9 mouse cellular contexts compared by ENCODE assay signal in the genomic region with DNA sequence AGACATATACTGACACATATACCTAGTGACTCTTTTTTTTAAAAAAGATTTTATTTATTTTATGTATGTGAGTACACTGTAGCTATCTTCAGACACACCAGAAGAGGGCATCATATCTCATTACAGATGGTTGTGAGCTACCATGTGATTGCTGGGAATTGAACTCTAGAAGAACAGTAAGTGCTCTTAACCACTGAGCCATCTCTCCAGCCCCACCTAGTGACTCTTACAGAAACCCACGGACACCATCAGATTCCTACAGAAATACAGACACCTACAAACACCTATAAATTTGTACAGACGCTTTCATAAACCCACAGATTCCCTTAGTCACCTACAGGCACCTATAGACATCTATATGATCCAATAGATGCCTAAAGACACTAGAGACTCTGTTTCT. TPM values are rescaled to one million over a fixed set of nuclear protein-coding genes. Genes with fewer than 3 reads are reported as not detected.
A peak's percentile ranks its signal among the peaks of the same experiment; 100 is the strongest.
DNase-seq lines count a peak whose midpoint lies in the region; ATAC-seq and TF ChIP-seq lines count a peak whose summit lies in the region.
"Not testable (repeated sequence)": the region's sequence is repeated elsewhere in the genome, so short reads cannot be mapped to it uniquely, and the experiment has no call there.
"Had no signal": no experiment of that assay in that cellular context is flagged by ENCODE, and none has a peak within 500 bp of the region (broad histone marks: within the 10 kb centered on the region; RNA-seq: fewer than 3 reads in every experiment).

No protein-coding gene starts in this region.

- H3K79me2 ChIP-seq in CH12.LX (replicated peaks; ENCODE audit: control insufficient read depth, extremely low read depth, insufficient read depth, poor library complexity, severe bottlenecking) = not testable (repeated sequence)

- peaks cover 50% of the 10 kb centered on the region for H3K27me3 ChIP-seq in CH12.LX (replicated peaks)
- not testable (repeated sequence) for H3K27me3 ChIP-seq in intestine, postnatal 0 days (replicated peaks; ENCODE audit: control insufficient read depth, insufficient read depth, low read length); lung, postnatal 0 days (replicated peaks; ENCODE audit: insufficient read depth, low read length); splenic B cell, adult 2 months (ENCODE audit: control insufficient read depth, insufficient read depth, low read length, poor library complexity, severe bottlenecking)

- in situ Hi-C loops in CH12.LX (cut with MboI; ENCODE audit: low pct_ligation_motif_present, low pct_unique_long_range_greater_than_20kb, low sequenced_read_pairs) = not testable (repeated sequence)

- WGBS in intestine, postnatal 0 days = 25% methylated on average over 2 of the region's 2 CpGs
- 21% methylated on average over 2 of the region's 2 CpGs for WGBS in lung, postnatal 0 days

- not testable (repeated sequence) for TF ChIP-seq POLR2A in CH12.LX (IDR thresholded peaks at IDR 0.05; ENCODE audit: low read depth, low read length)

- TF ChIP-seq EP300 in CH12.LX (IDR thresholded peaks at IDR 0.05; ENCODE audit: low read length); lung, postnatal 0 days (IDR thresholded peaks at IDR 0.05): not testable (repeated sequence)

- H3K4me3 ChIP-seq in CH12.LX (replicated peaks in 1 of 3; ENCODE audit: low read depth in 2 of 3, low read length in 2 of 3, poor library complexity in 1 of 3); gastrocnemius, adult 2 months; intestine, postnatal 0 days (ENCODE audit: low read depth, low read length); layer of hippocampus, adult 2 months; lung, postnatal 0 days (ENCODE audit: low read depth, low read length): not testable (repeated sequence)

- dilution Hi-C loops in CH12.LX (cut with MboI; ENCODE audit: extremely low pct_ligation_motif_present, extremely low pct_unique_long_range_greater_than_20kb, low sequenced_read_pairs) = not testable (repeated sequence)

- H3K9me3 ChIP-seq in CH12.LX (replicated peaks; ENCODE audit: low read length); intestine, postnatal 0 days (ENCODE audit: control insufficient read depth); lung, postnatal 0 days (ENCODE audit: low read length): not testable (repeated sequence)

- not testable (repeated sequence) for H3K4me2 ChIP-seq in CH12.LX (ENCODE audit: insufficient read depth, low read depth, poor library complexity, severe bottlenecking); intestine, postnatal 0 days (replicated peaks; ENCODE audit: low read depth); lung, postnatal 0 days (replicated peaks; ENCODE audit: low read depth, low read length)

- H3K27ac ChIP-seq in CH12.LX (ENCODE audit: insufficient read depth, low read depth); gastrocnemius, adult 2 months; intestine, postnatal 0 days (ENCODE audit: low read depth, low read length); layer of hippocampus, adult 2 months; lung, postnatal 0 days (ENCODE audit: low read length): not testable (repeated sequence)

- H3K4me1 ChIP-seq in CH12.LX (ENCODE audit: control insufficient read depth in 1 of 2, insufficient read depth in 2 of 2); intestine, postnatal 0 days (replicated peaks; ENCODE audit: control insufficient read depth, insufficient read depth, low read length); lung, postnatal 0 days (ENCODE audit: insufficient read depth, low read depth, low read length): not testable (repeated sequence)

- intact Hi-C loops in gastrocnemius, adult 2 months (cut with DNase I) = not testable (repeated sequence)

- TF ChIP-seq RAD21 in CH12.LX (IDR thresholded peaks at IDR 0.05; ENCODE audit: low read depth, low read length) = peak; percentile 40

- not testable (repeated sequence) for ATAC-seq in intestine, postnatal 0 days; lung, postnatal 0 days

- H3K36me3 ChIP-seq in CH12.LX (replicated peaks in 1 of 2; ENCODE audit: control insufficient read depth in 1 of 2, insufficient read depth in 1 of 2, low read length in 1 of 2); intestine, postnatal 0 days (ENCODE audit: control insufficient read depth, insufficient read depth); lung, postnatal 0 days (ENCODE audit: insufficient read depth, low read length); splenic B cell, adult 2 months (ENCODE audit: control insufficient read depth, insufficient read depth, low read length, poor library complexity, severe bottlenecking): not testable (repeated sequence)

- DNase-seq in 416B (ENCODE audit: low read depth) = peak; percentile 59
- not testable (repeated sequence) for DNase-seq in CH12.LX (ENCODE audit: extremely low read depth); gastrocnemius, adult 2 months; layer of hippocampus, adult 2 months (ENCODE audit: low spot score in 2 of 2); lung, postnatal 0 days (ENCODE audit: low spot score)
- peak; percentile 29 for DNase-seq in splenic B cell, adult 2 months (ENCODE audit: low read depth, low spot score)

- TF ChIP-seq CTCF in CH12.LX (conservative IDR thresholded peaks at IDR 0.05 in 1 of 2, IDR thresholded peaks at IDR 0.05 in 1 of 2; ENCODE audit: low read depth in 2 of 2, low read length in 2 of 2) = peak in 1 of 2 experiments; percentile 54; a peak in 2 of 4 replicates
- TF ChIP-seq CTCF in gastrocnemius, adult 2 months (IDR thresholded peaks at IDR 0.05) = peak; percentile 32
- TF ChIP-seq CTCF in intestine, postnatal 0 days (IDR thresholded peaks at IDR 0.05; ENCODE audit: low read depth) = peak; percentile 44
- peak; percentile 58 for TF ChIP-seq CTCF in layer of hippocampus, adult 2 months (conservative IDR thresholded peaks at IDR 0.05)
- TF ChIP-seq CTCF in lung, postnatal 0 days (IDR thresholded peaks at IDR 0.05) = peak; percentile 37; the same call in 1 of the 2 replicates

- H3K9ac ChIP-seq in CH12.LX (ENCODE audit: insufficient read depth, low read depth); intestine, postnatal 0 days (ENCODE audit: low read depth, low read length); lung, postnatal 0 days (replicated peaks; ENCODE audit: low read depth): not testable (repeated sequence)

TF ChIP-seq in CH12.LX, 34 proteins besides CTCF, POLR2A, EP300 and RAD21:
- TF ChIP-seq SMC3 (IDR thresholded peaks at IDR 0.05; ENCODE audit: low read depth, low read length) = peak; percentile 22; the same call in 1 of the 2 replicates

RNA-seq across cellular contexts. Expression of a gene that starts 9.9 kb away (rescaled TPM):
- total RNA-seq in CH12.LX (2012; rRNA removed) (4.4 and 4.7 TPM in 2 replicates), CH12.LX (2014; rRNA removed) (0.07 and 0.34 TPM in 2 replicates)
- 3.8 and 4.0 TPM in 2 replicates for polyA plus RNA-seq in CH12.LX (2012; ENCODE audit: insufficient read length, low read depth)
- total RNA-seq in gastrocnemius, adult 2 months (2021) = 100 to 1,000 TPM; 207 to 215 TPM
- 29.2 and 35.1 TPM in 2 replicates for polyA plus RNA-seq in intestine, postnatal 0 days (2015; fragmentation: Nextera tagmentation; extraction: Ambion mirVana)
- total RNA-seq in layer of hippocampus, adult 2 months (2021) = 10 to 100 TPM; 60.0 to 60.1 TPM
- polyA plus RNA-seq in lung, postnatal 0 days (2015; fragmentation: Nextera tagmentation; extraction: Ambion mirVana) = 73.6 and 83.9 TPM in 2 replicates

RNA-seq across cellular contexts. Expression of a gene that starts 37.0 kb away (rescaled TPM):
- total RNA-seq in CH12.LX (2012; rRNA removed) (0.08 and 0.17 TPM in 2 replicates), CH12.LX (2014; rRNA removed) (not detected in 2 replicates)
- polyA plus RNA-seq in CH12.LX (2012; ENCODE audit: insufficient read length, low read depth) = 0.07 and 0.12 TPM in 2 replicates
- total RNA-seq in gastrocnemius, adult 2 months (2021) = under 1 TPM in 1 of 2 experiments, not detected in 1; 0.17 TPM
- 0.76 and 1.0 TPM in 2 replicates for polyA plus RNA-seq in intestine, postnatal 0 days (2015; fragmentation: Nextera tagmentation; extraction: Ambion mirVana)
- total RNA-seq in layer of hippocampus, adult 2 months (2021) = 100 to 1,000 TPM; 286 to 287 TPM
- polyA plus RNA-seq in lung, postnatal 0 days (2015; fragmentation: Nextera tagmentation; extraction: Ambion mirVana) = 0.08 and 0.11 TPM in 2 replicates

RNA-seq across cellular contexts. Expression of a gene that starts 50.7 kb away (rescaled TPM):
- total RNA-seq in CH12.LX (2012; rRNA removed) (99.5 and 104 TPM in 2 replicates), CH12.LX (2014; rRNA removed) (41.5 and 41.7 TPM in 2 replicates)
- 80.5 and 89.5 TPM in 2 replicates for polyA plus RNA-seq in CH12.LX (2012; ENCODE audit: insufficient read length, low read depth)
- total RNA-seq in gastrocnemius, adult 2 months (2021) = 10 to 100 TPM; 38.3 to 44.8 TPM
- 58.6 and 61.1 TPM in 2 replicates for polyA plus RNA-seq in intestine, postnatal 0 days (2015; fragmentation: Nextera tagmentation; extraction: Ambion mirVana)
- total RNA-seq in layer of hippocampus, adult 2 months (2021) = 10 to 100 TPM; 83.1 to 93.5 TPM
- polyA plus RNA-seq in lung, postnatal 0 days (2015; fragmentation: Nextera tagmentation; extraction: Ambion mirVana) = 40.7 and 46.7 TPM in 2 replicates

RNA-seq across cellular contexts. Expression of a gene that starts 52.7 kb away (rescaled TPM):
- total RNA-seq in CH12.LX (2012; rRNA removed) = 0.13 and 0.34 TPM in 2 replicates
- total RNA-seq in CH12.LX (2014; rRNA removed) = not detected in 2 replicates
- polyA plus RNA-seq in CH12.LX (2012; ENCODE audit: insufficient read length, low read depth) = 0.64 TPM in 1 of 2 replicates, not detected in the other
- total RNA-seq in gastrocnemius, adult 2 months (2021) = not detected
- polyA plus RNA-seq in intestine, postnatal 0 days (2015; fragmentation: Nextera tagmentation; extraction: Ambion mirVana) = 1,233 and 1,333 TPM in 2 replicates
- total RNA-seq in layer of hippocampus, adult 2 months (2021) = 1 to 10 TPM; 1.9 to 2.1 TPM
- 3.1 and 3.6 TPM in 2 replicates for polyA plus RNA-seq in lung, postnatal 0 days (2015; fragmentation: Nextera tagmentation; extraction: Ambion mirVana)
- total RNA-seq: gastrocnemius, adult 8-10 months had no signal

RNA-seq across cellular contexts. Expression of a gene that starts 54.4 kb away (rescaled TPM):
- total RNA-seq in CH12.LX (2012; rRNA removed) (0.25 and 0.30 TPM in 2 replicates), CH12.LX (2014; rRNA removed) (not detected in 2 replicates)
- 0.16 and 0.19 TPM in 2 replicates for polyA plus RNA-seq in CH12.LX (2012; ENCODE audit: insufficient read length, low read depth)
- total RNA-seq in gastrocnemius, adult 2 months (2021) = 1 to 10 TPM in 1 of 2 experiments, under 1 TPM in 1; 0.97 to 1.2 TPM
- 0.50 and 0.74 TPM in 2 replicates for polyA plus RNA-seq in intestine, postnatal 0 days (2015; fragmentation: Nextera tagmentation; extraction: Ambion mirVana)
- total RNA-seq in layer of hippocampus, adult 2 months (2021) = under 1 TPM; 0.39 to 0.95 TPM
- polyA plus RNA-seq in lung, postnatal 0 days (2015; fragmentation: Nextera tagmentation; extraction: Ambion mirVana) = 19.0 and 19.3 TPM in 2 replicates
- total RNA-seq: forebrain, postnatal 0 days had no signal

Comparison
In these comparisons a context has a peak if more than half of its experiments do, and no peak if none do; other contexts are left out.
1. RNA of a gene that starts 9.9 kb away (total RNA-seq): 207 to 215 TPM in gastrocnemius, adult 2 months and 60.0 to 60.1 TPM in layer of hippocampus, adult 2 months; 0.07 to 4.7 TPM in CH12.LX; every median in the first group is over 10 times any median in the second.
2. RNA of a gene that starts 37.0 kb away (total RNA-seq): 286 to 287 TPM in layer of hippocampus, adult 2 months; 0.17 TPM in gastrocnemius, adult 2 months and 0.08 to 0.17 TPM in CH12.LX; every median in the first group is over 100 times any median in the second.